8 mouse cellular contexts compared by ENCODE assay signal in genomic region chr5:69557404-69557935, GRCm38 (mm10). TPM values are rescaled to one million over a fixed set of nuclear protein-coding genes. Genes with fewer than 3 reads are reported as not detected.
DNase-seq lines count a peak whose midpoint lies in the region; ATAC-seq and TF ChIP-seq lines count a peak whose summit lies in the region.

No protein-coding gene starts in this region.

- 0 out of 2 replicates have a peak, but pooled peaks have one; percentile 10 for ATAC-seq in limb, embryonic 13.5 days (ENCODE audit: low FRiP score, low read depth)
- ATAC-seq in neural tube, embryonic 15.5 days (ENCODE audit: low FRiP score): peak; percentile 17; the same call in 1 of the 2 replicates

- no peak overlapping the region for H3K27ac ChIP-seq in testis, adult 2 months (ENCODE audit: control insufficient read depth, insufficient read depth, low read depth, low read length)
- peak overlapping the region; percentile 83 for H3K27ac ChIP-seq in limb, embryonic 13.5 days
- peak overlapping the region; percentile 91 for H3K27ac ChIP-seq in neural tube, embryonic 15.5 days (replicated peaks)

- no peaks in the 10 kb centered on the region for H3K9me3 ChIP-seq in erythroblast, embryonic 14.5 days (ENCODE audit: control insufficient read depth, low read length)
- H3K9me3 ChIP-seq in limb, embryonic 13.5 days: no peaks in the 10 kb centered on the region
- H3K9me3 ChIP-seq in neural tube, embryonic 15.5 days (replicated peaks): no peaks in the 10 kb centered on the region

- peak; percentile 15 to 20 for DNase-seq in cerebellum, adult 18-20 months
- no peak for DNase-seq in cerebellum, adult 8-10 months
- no peak for DNase-seq in testis, postnatal 10 days (ENCODE audit: low spot score)
- no peak for DNase-seq in urinary bladder, postnatal 10 days (ENCODE audit: low spot score)

- no peaks in the 10 kb centered on the region for H3K27me3 ChIP-seq in testis, adult 2 months (ENCODE audit: control insufficient read depth, insufficient read depth, low read length)
- no peaks in the 10 kb centered on the region for H3K27me3 ChIP-seq in erythroblast, embryonic 14.5 days (ENCODE audit: control insufficient read depth)
- H3K27me3 ChIP-seq in limb, embryonic 13.5 days: no peaks in the 10 kb centered on the region
- H3K27me3 ChIP-seq in neural tube, embryonic 15.5 days (replicated peaks): no peaks in the 10 kb centered on the region

- 11% methylated on average over 16 of the region's 16 CpGs for WGBS in limb, embryonic 13.5 days
- WGBS in neural tube, embryonic 15.5 days: 10% methylated on average over 16 of the region's 16 CpGs

- peak overlapping the region; percentile 66 for H3K4me2 ChIP-seq in limb, embryonic 13.5 days (replicated peaks)
- H3K4me2 ChIP-seq in neural tube, embryonic 15.5 days: peak overlapping the region; percentile 74

- peaks cover 8% of the 10 kb centered on the region for H3K4me1 ChIP-seq in testis, adult 2 months (ENCODE audit: control insufficient read depth, insufficient read depth, low read length)
- H3K4me1 ChIP-seq in erythroblast, embryonic 14.5 days (ENCODE audit: control insufficient read depth): peaks cover 11% of the 10 kb centered on the region
- no peaks in the 10 kb centered on the region for H3K4me1 ChIP-seq in limb, embryonic 13.5 days
- peaks cover 8% of the 10 kb centered on the region for H3K4me1 ChIP-seq in neural tube, embryonic 15.5 days

- TF ChIP-seq POLR2A in testis, adult 2 months (IDR thresholded peaks at IDR 0.05; ENCODE audit: control insufficient read depth, low read depth, low read length): no peak

- H3K36me3 ChIP-seq in testis, adult 2 months (ENCODE audit: control insufficient read depth, insufficient read depth, low read length): no peaks in the 10 kb centered on the region
- peaks cover 20% of the 10 kb centered on the region for H3K36me3 ChIP-seq in erythroblast, embryonic 14.5 days (ENCODE audit: control insufficient read depth)
- H3K36me3 ChIP-seq in limb, embryonic 13.5 days: peaks cover 15% of the 10 kb centered on the region
- H3K36me3 ChIP-seq in neural tube, embryonic 15.5 days: peaks cover 10% of the 10 kb centered on the region

- TF ChIP-seq CTCF in testis, adult 2 months (IDR thresholded peaks at IDR 0.05; ENCODE audit: control insufficient read depth, insufficient read depth, insufficient replicate concordance, low read depth, low read length): no peak

- peak overlapping the region; percentile 98 for H3K4me3 ChIP-seq in testis, adult 2 months (ENCODE audit: control insufficient read depth, low read depth, low read length)
- H3K4me3 ChIP-seq in erythroblast, embryonic 14.5 days (replicated peaks): peak overlapping the region; percentile 93
- peak overlapping the region; percentile 89 for H3K4me3 ChIP-seq in limb, embryonic 13.5 days
- peak overlapping the region; percentile 67 for H3K4me3 ChIP-seq in neural tube, embryonic 15.5 days (replicated peaks)

- H3K9ac ChIP-seq in limb, embryonic 13.5 days: peak overlapping the region; percentile 97
- H3K9ac ChIP-seq in neural tube, embryonic 15.5 days (replicated peaks): peak overlapping the region; percentile 78

RNA-seq across cellular contexts. Expression of gene Guf1, which starts 0.7 kb away (rescaled TPM):
- polyA plus RNA-seq in testis, adult 2 months (2012; rRNA removed): 1.8 and 2.6 TPM in 2 replicates
- 0.08 and 0.11 TPM in 2 replicates for polyA plus RNA-seq in erythroblast, embryonic 14.5 days (2012)
- polyA plus RNA-seq in limb, embryonic 13.5 days (2015; fragmentation: Nextera tagmentation; extraction: Ambion mirVana): 64.5 and 69.2 TPM in 2 replicates
- polyA plus RNA-seq in neural tube, embryonic 15.5 days (2015; fragmentation: Nextera tagmentation; extraction: Ambion mirVana): 53.9 and 55.4 TPM in 2 replicates

RNA-seq across cellular contexts. Expression of gene Yipf7, which starts 15.0 kb away (rescaled TPM):
- 1.6 and 1.8 TPM in 2 replicates for polyA plus RNA-seq in testis, adult 2 months (2012; rRNA removed)
- not detected in 2 replicates for polyA plus RNA-seq in erythroblast, embryonic 14.5 days (2012)
- polyA plus RNA-seq in limb, embryonic 13.5 days (2015; fragmentation: Nextera tagmentation; extraction: Ambion mirVana): 0.28 TPM in 1 of 2 replicates, not detected in the other
- polyA plus RNA-seq in neural tube, embryonic 15.5 days (2015; fragmentation: Nextera tagmentation; extraction: Ambion mirVana): 0.46 TPM in 1 of 2 replicates, not detected in the other

RNA-seq across cellular contexts. Expression of gene Gnpda2, which starts 34.7 kb away (rescaled TPM):
- 36.6 and 37.3 TPM in 2 replicates for polyA plus RNA-seq in testis, adult 2 months (2012; rRNA removed)
- 0.01 TPM in 1 of 2 replicates, not detected in the other for polyA plus RNA-seq in erythroblast, embryonic 14.5 days (2012)
- 47.7 and 50.2 TPM in 2 replicates for polyA plus RNA-seq in limb, embryonic 13.5 days (2015; fragmentation: Nextera tagmentation; extraction: Ambion mirVana)
- polyA plus RNA-seq in neural tube, embryonic 15.5 days (2015; fragmentation: Nextera tagmentation; extraction: Ambion mirVana): 37.1 and 37.4 TPM in 2 replicates

Comparison
In these comparisons a context has a peak if more than half of its experiments do, and no peak if none do; other contexts are left out.
1. DNase-seq: peak in cerebellum, adult 18-20 months (2 of 2); none in cerebellum, adult 8-10 months (single experiment), testis, postnatal 10 days (single experiment) and urinary bladder, postnatal 10 days (single experiment).
2. RNA of gene Guf1, which starts 0.7 kb away (polyA plus RNA-seq): 64.5 to 69.2 TPM in limb, embryonic 13.5 days and 53.9 to 55.4 TPM in neural tube, embryonic 15.5 days; 1.8 to 2.6 TPM in testis, adult 2 months and 0.08 to 0.11 TPM in erythroblast, embryonic 14.5 days; every median in the first group is over 10 times any median in the second.
3. RNA of gene Gnpda2, which starts 34.7 kb away (polyA plus RNA-seq): 47.7 to 50.2 TPM in limb, embryonic 13.5 days, 36.6 to 37.3 TPM in testis, adult 2 months and 37.1 to 37.4 TPM in neural tube, embryonic 15.5 days; 0.01 TPM in erythroblast, embryonic 14.5 days; every median in the first group is over 10 times any median in the second.
4. Peak in every context shown above with its lines, with median percentiles within 50 percentile points of each other: H3K4me3 ChIP-seq.